Mouse (Mus musculus) embryonic facial prominence, embryonic 11.5 days (tissue): ENCODE measurements around the gene Mcm3. TPM values are rescaled to one million over a fixed set of nuclear protein-coding genes. Genes with fewer than 3 reads are reported as not detected.
"Not testable (repeated sequence)": the region's sequence is repeated elsewhere in the genome, so short reads cannot be mapped to it uniquely, and the experiment has no call there.

Experiments
- ATAC-seq: fragments of 200-750 bp; cut with Nextera tagmentation; replicated peaks from 2 replicates; pipeline ENCODE4 v1.8.0; 2017; ENCODE audit warnings: low read depth; ENCODE audit not compliant: insufficient number of reproducible peaks, low FRiP score, low TSS enrichment
- DNase-seq: peaks from one replicate; pipeline ENCODE4 v3.0.0-alpha.2; 2015; ENCODE audit warnings: low spot score
- H3K27ac ChIP-seq: fragments of 300-500 bp; sonication (generic); replicated peaks from 2 replicates; pipeline ENCODE4 v1.5.1; 2014; ENCODE audit warnings: mild to moderate bottlenecking, low read depth, low read length, control low read depth
- H3K27me3 ChIP-seq: fragments of 300-500 bp; sonication (generic); 2 replicates; pipeline ENCODE4 v1.6.1; 2014; ENCODE audit warnings: mild to moderate bottlenecking, low read length, moderate library complexity, mixed read lengths; ENCODE audit not compliant: control insufficient read depth, insufficient read depth
- H3K36me3 ChIP-seq: fragments of 300-500 bp; sonication (generic); replicated peaks from 2 replicates; pipeline ENCODE4 v1.6.1; 2014; ENCODE audit warnings: low read depth, mild to moderate bottlenecking, low read length, moderate library complexity, mixed read lengths; ENCODE audit not compliant: control insufficient read depth, insufficient read depth
- H3K4me1 ChIP-seq: fragments of 300-500 bp; sonication (generic); 2 replicates; pipeline ENCODE4 v1.6.1; 2014; ENCODE audit warnings: low read length, mixed read lengths; ENCODE audit not compliant: control insufficient read depth, insufficient read depth
- H3K4me2 ChIP-seq: fragments of 300-500 bp; sonication (generic); 2 replicates; pipeline ENCODE4 v1.6.1; 2014; ENCODE audit warnings: low read depth, mild to moderate bottlenecking, control low read depth, low read length, moderate library complexity
- H3K4me3 ChIP-seq: fragments of 300-500 bp; sonication (generic); 2 replicates; pipeline ENCODE4 v1.5.1; 2014; ENCODE audit warnings: low read depth, low read length, control low read depth
- H3K9ac ChIP-seq: fragments of 300-500 bp; sonication (generic); replicated peaks from 2 replicates; pipeline ENCODE4 v1.6.1; 2014; ENCODE audit warnings: mild to moderate bottlenecking, control low read depth, low read length
- H3K9me3 ChIP-seq: fragments of 300-500 bp; sonication (generic); replicated peaks from 2 replicates; pipeline ENCODE4 v1.6.1; 2016; ENCODE audit warnings: mild to moderate bottlenecking, low read length, inconsistent platforms, mixed read lengths; ENCODE audit not compliant: control insufficient read depth
- WGBS: fragments of 180-500 bp; shearing (Covaris S2); extraction: QIAGEN DNeasy Blood & Tissue Kit; methylation state at CpG from one replicate; pipeline ENCODE4 v1.1.7; 2014; 5-methylcytosine and 5-hydroxymethylcytosine counted together
- polyA plus RNA-seq: library from polyadenylated mRNA; unstranded; fragments of >200 nt; fragmentation: Nextera tagmentation; extraction: Ambion mirVana; gene quantifications from 2 replicates; pipeline ENCODE4 v1.2.1, GENCODE M21; 2014

Mcm3 gene
- polyA plus RNA-seq, 1 experiment from 2014 or later = 219 TPM

GRCm38 (mm10) chr1:20795178-20795577 is 24.9 kb downstream of the Mcm3 start:
- WGBS = 91% methylated on average over 5 of the region's 5 CpGs
- no peak overlapping the region for H3K4me2 ChIP-seq
- DNase-seq (no peak), ATAC-seq (no peak)
- H3K27me3 ChIP-seq = no peaks in the 10 kb centered on the region
- no peaks in the 10 kb centered on the region for H3K36me3 ChIP-seq
- H3K4me1 ChIP-seq = no peaks in the 10 kb centered on the region
- H3K9ac ChIP-seq = no peak overlapping the region
- H3K27ac ChIP-seq = no peak overlapping the region
- H3K9me3 ChIP-seq = no peaks in the 10 kb centered on the region
- no peak overlapping the region for H3K4me3 ChIP-seq

GRCm38 (mm10) chr1:20794760-20795159 is 25.4 kb downstream of the Mcm3 start:
- H3K4me3 ChIP-seq = no peak overlapping the region
- no peak overlapping the region for H3K27ac ChIP-seq
- H3K27me3 ChIP-seq = no peaks in the 10 kb centered on the region
- 95% methylated on average over 4 of the region's 4 CpGs for WGBS
- no peaks in the 10 kb centered on the region for H3K4me1 ChIP-seq
- no peaks in the 10 kb centered on the region for H3K9me3 ChIP-seq
- H3K9ac ChIP-seq = no peak overlapping the region
- no peak overlapping the region for H3K4me2 ChIP-seq
- ATAC-seq = no peak
- DNase-seq = no peak
- no peaks in the 10 kb centered on the region for H3K36me3 ChIP-seq

GRCm38 (mm10) chr1:20791414-20791813 is 28.7 kb downstream of the Mcm3 start:
- 64% methylated on average over 7 of the region's 7 CpGs for WGBS
- Histone ChIP-seq H3K27me3 (no peaks in the 10 kb centered on the region), H3K9me3 (no peaks in the 10 kb centered on the region), H3K27ac (no peak overlapping the region), H3K4me2 (no peak overlapping the region), H3K4me3 (no peak overlapping the region), H3K4me1 (no peaks in the 10 kb centered on the region), H3K9ac (no peak overlapping the region), H3K36me3 (no peaks in the 10 kb centered on the region)
- no peak for ATAC-seq
- no peak for DNase-seq

- H3K4me2 ChIP-seq, ATAC-seq, H3K27ac ChIP-seq, DNase-seq, H3K27me3 ChIP-seq, H3K9me3 ChIP-seq, H3K4me3 ChIP-seq, H3K9ac ChIP-seq, H3K4me1 ChIP-seq, H3K36me3 ChIP-seq: not testable (repeated sequence)
- WGBS = 40% methylated on average over 1 of the region's 1 CpGs
Measured at GRCm38 (mm10) chr1:20790517-20790916, 29.6 kb downstream of the Mcm3 start, which contains the start of gene Il17f. Gene Il17f, minus strand, starts transcription at chr1:20790617.

- no peaks in the 10 kb centered on the region for H3K4me1 ChIP-seq
- no peaks in the 10 kb centered on the region for H3K36me3 ChIP-seq
- no peaks in the 10 kb centered on the region for H3K27me3 ChIP-seq
- no peaks in the 10 kb centered on the region for H3K9me3 ChIP-seq
- no peak overlapping the region for H3K27ac ChIP-seq
- no peak for ATAC-seq
- no peak overlapping the region for H3K4me3 ChIP-seq
- H3K9ac ChIP-seq = no peak overlapping the region
- H3K4me2 ChIP-seq = no peak overlapping the region
- WGBS = 47% methylated on average over 10 of the region's 10 CpGs
- no peak for DNase-seq
Measured at GRCm38 (mm10) chr1:20788419-20788818, 31.7 kb downstream of the Mcm3 start.

GRCm38 (mm10) chr1:20787046-20787445 is 33.1 kb downstream of the Mcm3 start:
- Histone ChIP-seq H3K27ac (no peak overlapping the region), H3K4me2 (no peak overlapping the region), H3K9ac (no peak overlapping the region), H3K36me3 (no peaks in the 10 kb centered on the region), H3K4me3 (no peak overlapping the region), H3K27me3 (no peaks in the 10 kb centered on the region), H3K4me1 (no peaks in the 10 kb centered on the region), H3K9me3 (no peaks in the 10 kb centered on the region)
- WGBS = 44% methylated on average over 8 of the region's 8 CpGs
- DNase-seq (no peak), ATAC-seq (no peak)

GRCm38 (mm10) chr1:20778366-20778765 is 41.7 kb downstream of the Mcm3 start:
- no peak overlapping the region for H3K4me2 ChIP-seq
- 80% methylated on average over 2 of the region's 2 CpGs for WGBS
- no peaks in the 10 kb centered on the region for H3K9me3 ChIP-seq
- H3K27ac ChIP-seq = no peak overlapping the region
- DNase-seq = no peak
- no peak overlapping the region for H3K4me3 ChIP-seq
- no peaks in the 10 kb centered on the region for H3K36me3 ChIP-seq
- H3K9ac ChIP-seq = no peak overlapping the region
- H3K27me3 ChIP-seq = no peaks in the 10 kb centered on the region
- no peaks in the 10 kb centered on the region for H3K4me1 ChIP-seq
- no peak for ATAC-seq

GRCm38 (mm10) chr1:20774026-20774730 is 45.9 kb downstream of the Mcm3 start:
- not testable (repeated sequence) for H3K9ac ChIP-seq, H3K27me3 ChIP-seq, H3K27ac ChIP-seq, H3K4me2 ChIP-seq, H3K4me3 ChIP-seq, H3K36me3 ChIP-seq, ATAC-seq, DNase-seq, H3K9me3 ChIP-seq, H3K4me1 ChIP-seq
- 84% methylated on average over 4 of the region's 4 CpGs for WGBS
